In the genomic region with DNA sequence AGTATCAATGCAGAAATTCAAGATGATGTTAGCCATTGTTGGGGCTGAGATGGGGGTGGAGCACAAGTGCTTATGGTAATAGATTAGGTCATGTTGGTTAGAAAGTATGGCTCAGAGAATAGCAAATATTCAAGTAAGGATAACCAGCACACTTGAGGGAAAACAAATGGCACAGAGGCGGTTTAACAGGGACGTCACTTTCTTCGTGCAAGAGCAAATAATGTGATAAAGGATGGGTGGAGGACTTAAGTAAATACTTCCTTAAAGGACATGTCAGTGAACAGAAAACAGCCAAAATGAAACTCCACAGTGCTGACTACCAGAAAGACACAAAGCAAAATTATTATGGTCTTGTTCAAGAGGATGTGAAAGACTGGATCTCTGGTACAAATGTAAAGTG, we compare ENCODE assay signal across 15 mouse cellular contexts.
"Had no signal": no experiment of that assay in that cellular context is flagged by ENCODE, and none has a peak within 500 bp of the region (broad histone marks: within the 10 kb centered on the region; RNA-seq: fewer than 3 reads in every experiment).

No protein-coding gene starts in this region.

- H3K4me1 ChIP-seq: megakaryocyte, embryonic 14.5 days; neural tube, embryonic 12.5 days had no signal

- H3K27ac ChIP-seq: lung, embryonic 15.5 days; macrophage; midbrain, embryonic 12.5 days; midbrain, embryonic 15.5 days; neural tube, embryonic 12.5 days; stomach, embryonic 15.5 days had no signal

- H3K9me3 ChIP-seq: lung, embryonic 15.5 days; megakaryocyte, embryonic 14.5 days; midbrain, embryonic 12.5 days; midbrain, embryonic 15.5 days; neural tube, embryonic 12.5 days; stomach, embryonic 15.5 days had no signal

- H3K4me3 ChIP-seq: lung, embryonic 15.5 days; megakaryocyte, embryonic 14.5 days; midbrain, embryonic 12.5 days; midbrain, embryonic 15.5 days; neural tube, embryonic 12.5 days; stomach, embryonic 15.5 days had no signal

- H3K4me2 ChIP-seq: lung, embryonic 15.5 days; midbrain, embryonic 12.5 days; midbrain, embryonic 15.5 days; neural tube, embryonic 12.5 days; stomach, embryonic 15.5 days had no signal

- H3K9ac ChIP-seq: lung, embryonic 15.5 days; midbrain, embryonic 12.5 days; midbrain, embryonic 15.5 days; neural tube, embryonic 12.5 days; stomach, embryonic 15.5 days had no signal

- DNase-seq: lung, adult 2 months; lung, postnatal 14 days; lung, postnatal 36 days; right cerebral cortex, postnatal 14 days; thymus, adult 18-20 months; thymus, postnatal 14 days; thymus, postnatal 36 days had no signal

- H3K36me3 ChIP-seq: lung, embryonic 15.5 days; midbrain, embryonic 12.5 days; midbrain, embryonic 15.5 days; neural tube, embryonic 12.5 days; stomach, embryonic 15.5 days had no signal

- H3K27me3 ChIP-seq: lung, embryonic 15.5 days; megakaryocyte, embryonic 14.5 days; midbrain, embryonic 12.5 days; midbrain, embryonic 15.5 days; neural tube, embryonic 12.5 days; stomach, embryonic 15.5 days had no signal

- ATAC-seq: lung, postnatal 0 days; midbrain, embryonic 15.5 days had no signal
